Mouse (Mus musculus): ENCODE data around the gene Rpl12.

DNA sequence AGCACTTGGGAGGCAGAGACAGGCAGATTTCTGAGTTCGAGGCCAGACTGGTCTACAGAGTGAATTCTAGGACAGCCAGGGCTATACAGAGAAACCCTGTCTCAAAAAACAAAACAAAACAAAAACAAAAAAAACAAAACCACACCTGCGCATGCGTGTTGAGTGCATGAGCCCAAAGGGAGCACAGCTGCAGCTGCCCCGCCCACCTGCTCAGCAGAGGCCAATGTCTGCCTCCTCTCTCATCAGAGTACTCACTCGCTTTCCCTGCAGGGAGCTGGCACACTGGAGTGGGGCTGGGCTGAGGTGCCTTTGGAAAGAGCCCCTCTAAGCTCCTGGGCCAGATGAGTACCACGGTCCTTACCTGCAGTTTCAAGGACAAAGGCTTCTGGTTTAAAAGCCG lies 29.6 kb upstream of the Rpl12 start:
- TF ChIP-seq EP300 (IDR thresholded peaks at IDR 0.05; ENCODE audit: low read depth) = no peak
- TF ChIP-seq CTCF (IDR thresholded peaks at IDR 0.05; ENCODE audit: low read depth) = no peak

Measured in liver, postnatal 0 days (tissue).